Mouse (Mus musculus) mesoderm, embryonic 11.5 days (tissue): ENCODE measurements around the gene Foxl1.
A peak's percentile ranks its signal among the peaks of the same experiment; 100 is the strongest.

Experiments
- DNase-seq: peaks from one replicate; pipeline ENCODE4 v3.0.0-alpha.2; 2012; ENCODE audit warnings: low read depth, low spot score

The Foxl1 gene

DNA sequence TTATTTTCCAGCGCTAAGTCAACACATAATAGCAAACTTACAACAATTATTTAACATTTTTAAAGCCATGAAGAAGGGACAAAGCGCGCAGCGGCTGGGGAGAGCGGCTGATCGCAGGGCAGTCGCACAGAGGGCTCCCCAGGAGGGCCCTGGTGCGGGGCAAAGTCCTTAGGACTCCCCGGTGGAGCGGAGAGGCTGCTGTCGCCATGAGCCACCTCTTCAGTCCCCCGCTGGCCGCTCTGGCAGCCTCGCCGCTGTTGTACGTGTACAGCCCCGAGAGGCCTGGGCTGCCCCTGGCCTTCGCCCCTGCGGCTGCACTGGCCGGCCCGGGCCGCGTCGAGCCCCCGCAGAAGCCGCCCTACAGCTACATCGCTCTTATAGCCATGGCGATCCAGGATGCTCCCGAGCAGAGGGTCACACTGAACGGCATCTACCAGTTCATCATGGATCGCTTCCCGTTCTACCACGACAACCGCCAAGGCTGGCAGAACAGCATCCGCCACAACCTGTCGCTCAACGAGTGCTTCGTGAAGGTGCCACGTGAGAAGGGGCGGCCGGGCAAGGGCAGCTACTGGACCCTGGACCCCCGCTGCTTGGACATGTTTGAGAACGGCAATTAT, at the start of gene Foxl1:
Foxl1 (plus strand) TSS at position 185 of the 620 bp plus-strand sequence.
- no peak for DNase-seq

GRCm38 (mm10) chr8:121078721-121079120, 49.0 kb upstream of the Foxl1 start:
- no peak for DNase-seq

DNA sequence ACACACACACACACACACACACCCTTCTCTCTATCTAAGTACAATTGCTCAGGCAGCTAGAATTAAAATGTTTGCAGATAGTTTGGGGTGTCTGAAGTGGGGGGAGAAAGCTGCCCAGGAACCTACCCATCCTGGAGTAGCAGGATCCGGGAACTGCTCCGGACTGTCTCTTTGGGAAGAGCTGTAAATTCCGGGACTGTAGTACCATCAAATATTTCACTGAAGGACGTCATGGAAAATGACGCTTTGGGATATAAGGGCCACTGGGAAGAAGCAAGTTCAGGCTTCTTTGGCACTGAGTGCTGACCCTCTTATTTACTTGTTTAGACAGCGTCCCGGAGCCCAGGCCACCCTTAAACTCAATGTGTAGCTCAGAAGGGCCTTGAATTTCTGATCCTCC, 48.5 kb upstream of the Foxl1 start:
- DNase-seq: no peak

DNA sequence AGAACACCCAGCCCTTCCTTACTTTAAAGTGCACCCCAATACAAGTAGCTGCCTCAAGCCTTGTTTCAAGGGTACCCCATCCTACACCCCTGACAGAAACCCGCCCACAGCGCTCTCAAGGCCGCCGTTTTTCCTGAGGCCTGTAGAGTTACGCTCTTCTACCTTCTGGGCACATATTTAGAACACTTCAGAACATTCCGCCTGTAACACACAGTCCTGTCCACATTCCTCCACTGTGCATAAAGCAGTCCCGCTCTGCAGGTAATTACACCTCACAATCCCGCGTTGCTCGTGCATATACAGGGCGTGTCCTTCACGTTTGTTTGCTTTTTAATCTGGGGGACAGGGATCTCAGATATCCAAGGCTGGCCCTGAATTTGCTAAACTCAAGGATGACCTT, 47.8 kb upstream of the Foxl1 start:
- DNase-seq: no peak

DNA sequence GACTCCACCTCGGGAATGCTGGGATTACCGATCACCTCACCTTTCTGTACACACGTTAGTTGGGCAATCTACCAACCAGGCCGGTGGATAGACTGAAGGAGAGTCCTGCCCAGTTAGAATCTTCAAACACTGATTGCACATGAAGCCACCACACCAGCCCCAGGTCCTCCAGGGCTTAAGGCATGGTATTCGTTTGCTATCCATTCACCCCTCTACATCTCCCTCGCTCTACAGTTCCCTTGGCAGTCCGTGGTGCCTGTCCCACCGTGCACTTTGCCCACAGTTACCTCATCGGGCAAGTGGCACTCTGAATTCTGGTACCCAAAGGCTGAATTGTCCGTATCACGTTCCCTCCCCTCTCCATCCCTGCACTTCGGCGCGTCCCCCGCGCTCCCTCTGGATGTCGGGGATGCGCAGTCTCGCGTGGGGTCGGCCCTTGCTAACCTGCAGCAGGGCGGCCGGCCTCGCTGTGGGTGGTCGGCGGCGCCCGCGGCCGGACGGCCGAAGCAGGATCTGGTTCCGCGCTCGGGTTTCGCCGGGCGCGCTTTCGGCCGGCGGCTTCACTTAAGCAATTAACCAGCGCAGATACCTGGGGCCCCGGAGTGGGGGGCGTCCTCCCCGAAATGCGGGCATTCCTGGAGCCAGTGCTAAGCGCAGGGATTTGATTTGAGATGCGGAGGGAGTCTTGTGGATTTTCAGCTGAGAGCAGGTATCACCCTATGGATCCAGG, 47.2 kb upstream of the Foxl1 start:
- DNase-seq: no peak

DNA sequence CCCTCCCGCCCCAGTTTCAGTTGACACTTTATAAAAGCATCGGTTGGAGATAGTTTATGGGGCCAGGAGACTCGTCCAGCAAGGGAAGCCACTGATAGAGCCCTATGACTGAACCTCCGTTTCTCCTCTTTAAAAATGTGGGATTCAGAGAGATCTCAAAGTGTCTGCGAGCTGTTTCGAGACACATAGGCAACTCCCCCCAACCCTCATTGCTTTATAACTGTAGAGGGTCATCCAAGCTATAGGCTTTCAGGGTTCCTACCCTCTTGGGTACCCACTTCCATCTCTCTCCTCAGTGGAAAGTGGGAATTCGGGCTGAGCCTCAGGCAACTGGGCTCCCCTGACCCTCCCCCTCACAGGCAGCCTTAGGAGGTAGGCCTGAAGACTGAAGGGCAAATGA, 46.3 kb upstream of the Foxl1 start:
- no peak for DNase-seq

DNA sequence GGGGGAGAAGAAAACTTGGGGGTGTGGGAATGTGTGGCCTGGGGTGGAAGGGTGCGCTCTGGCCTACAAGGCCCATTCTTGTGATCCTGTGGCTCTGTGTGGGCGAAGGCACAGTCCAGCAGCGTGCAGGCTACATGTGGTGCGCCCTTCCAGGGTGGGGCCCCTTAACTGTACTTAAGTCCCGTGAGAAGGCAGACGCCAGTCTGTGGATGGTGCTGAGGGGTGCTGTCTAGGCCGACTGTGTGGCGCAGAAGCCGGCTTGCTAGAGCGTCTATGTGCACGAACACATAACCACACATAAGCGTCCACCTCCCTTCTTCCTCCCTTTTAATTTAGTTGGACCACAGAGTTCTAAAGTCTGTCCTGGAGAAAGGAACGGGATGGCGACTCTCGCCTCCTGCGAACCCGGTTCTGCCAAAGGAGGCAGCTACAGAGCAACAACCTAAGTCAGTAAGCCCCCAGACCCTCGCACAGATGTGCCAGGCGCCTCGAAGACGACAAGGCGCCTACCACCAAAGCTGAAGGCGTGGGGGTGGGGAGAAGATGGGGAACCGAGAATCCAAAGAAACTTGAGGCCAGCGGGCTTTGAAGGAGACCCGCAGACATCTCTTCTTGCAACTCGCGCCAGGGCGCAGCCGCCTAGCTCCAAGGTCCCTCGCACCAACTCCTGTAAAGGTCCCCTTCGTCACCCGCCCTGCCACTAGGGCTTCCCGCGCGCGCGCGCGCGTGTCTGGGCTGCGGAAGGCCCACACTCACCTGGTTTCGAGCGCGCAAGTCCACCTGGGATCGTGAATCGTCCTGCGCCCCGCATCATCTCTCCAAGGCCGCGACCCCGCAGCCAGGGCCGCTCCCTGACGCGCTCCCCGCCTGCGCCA, 45.3 kb upstream of the Foxl1 start:
- DNase-seq: no peak

DNA sequence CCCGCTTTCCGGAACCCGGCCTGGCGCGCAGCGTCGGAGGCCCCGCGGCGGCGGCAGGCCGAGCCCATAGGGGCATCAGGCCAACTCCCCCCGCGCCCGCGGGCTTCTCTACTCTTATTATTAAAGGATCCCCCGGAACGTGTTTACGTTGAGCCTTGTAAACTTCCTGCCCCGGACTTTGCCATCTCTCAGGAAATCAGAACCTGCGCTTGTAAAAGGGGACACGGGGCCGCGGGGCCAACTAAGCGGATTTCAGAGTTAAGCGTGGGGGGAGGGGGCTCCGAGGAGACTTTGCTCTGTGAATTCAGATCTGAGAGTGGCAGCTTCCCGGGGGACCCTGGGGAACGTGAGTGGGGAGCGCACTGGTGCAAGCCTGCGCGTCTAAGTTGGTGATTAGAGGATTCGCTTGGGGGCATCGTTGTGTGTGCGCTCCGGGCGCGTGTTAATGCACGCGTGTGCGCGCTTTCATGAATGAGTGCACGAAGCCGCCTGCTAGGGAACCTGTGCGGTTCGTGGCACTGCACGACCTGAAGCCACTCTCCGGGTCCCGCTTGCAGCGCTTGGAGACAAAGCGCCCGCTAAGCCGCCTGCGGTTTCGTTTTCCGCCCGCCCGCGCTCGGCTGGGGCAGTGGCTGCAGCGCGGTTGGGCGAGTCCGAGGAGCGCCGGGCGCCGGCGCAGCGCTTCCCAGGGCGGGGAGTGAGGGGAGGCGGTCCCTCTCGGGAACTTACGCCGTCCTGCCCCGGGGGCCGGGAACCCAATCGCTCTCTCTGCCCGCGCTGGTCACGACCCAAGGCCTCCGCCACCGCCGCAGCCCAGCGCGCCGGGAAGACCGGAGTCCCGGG, 44.4 kb upstream of the Foxl1 start:
- DNase-seq: peak; percentile 76

DNA sequence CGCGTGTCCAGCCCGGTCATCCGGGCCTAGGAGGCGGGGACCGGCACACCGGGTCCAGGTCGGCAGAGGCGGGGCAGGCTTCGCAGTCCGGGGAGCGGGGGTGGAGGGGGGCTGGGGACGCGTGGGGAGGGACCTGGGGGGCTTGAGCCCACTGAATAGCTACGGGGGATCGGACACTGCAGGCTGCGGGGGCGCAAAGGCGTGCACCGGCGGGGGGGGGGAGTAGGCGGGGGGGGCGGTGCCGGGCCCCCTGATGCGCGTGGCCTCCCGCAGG, 43.9 kb upstream of the Foxl1 start:
- no peak for DNase-seq

GRCm38 (mm10) chr8:121084210-121084951, 43.4 kb upstream of the Foxl1 start, which contains the start of gene Foxf1:
Gene Foxf1 (plus strand): TSS chr8:121084386.
- DNase-seq: no peak

DNA sequence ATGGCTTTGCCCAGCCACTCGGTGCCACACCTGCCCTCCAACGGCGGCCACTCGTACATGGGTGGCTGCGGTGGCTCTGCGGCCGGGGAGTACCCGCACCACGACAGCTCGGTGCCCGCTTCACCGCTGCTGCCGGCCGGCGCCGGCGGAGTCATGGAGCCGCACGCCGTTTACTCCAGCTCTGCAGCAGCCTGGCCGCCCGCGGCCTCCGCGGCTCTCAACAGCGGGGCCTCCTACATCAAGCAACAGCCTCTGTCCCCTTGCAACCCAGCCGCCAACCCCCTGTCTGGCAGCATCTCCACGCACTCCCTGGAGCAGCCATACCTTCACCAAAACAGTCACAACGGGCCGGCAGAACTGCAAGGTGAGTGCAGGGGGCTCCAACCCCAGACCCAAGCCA, 42.7 kb upstream of the Foxl1 start:
- DNase-seq: no peak

DNA sequence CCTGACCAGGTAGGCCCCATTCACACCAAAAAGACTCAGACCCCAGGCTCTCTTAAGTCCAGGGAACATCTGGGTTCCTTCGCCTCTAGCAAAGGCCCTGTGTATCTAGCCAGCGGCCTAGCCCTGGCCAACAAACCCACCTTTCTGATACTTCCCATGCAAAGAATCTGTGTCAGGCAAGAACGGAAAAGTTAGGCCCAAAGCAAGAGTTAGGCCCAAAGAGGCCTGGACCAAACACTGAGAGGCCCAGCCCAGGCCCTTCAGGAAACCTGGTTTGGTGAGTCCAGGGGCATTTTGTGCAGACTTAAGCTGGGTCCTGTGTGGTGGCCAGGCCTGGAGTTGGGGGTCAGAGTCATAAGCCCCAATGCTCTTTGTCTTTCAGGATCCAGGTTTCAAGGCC, 42.2 kb upstream of the Foxl1 start:
- no peak for DNase-seq

- no peak for DNase-seq
Observed at GRCm38 (mm10) chr8:121086004-121086900, 41.5 kb upstream of the Foxl1 start.

GRCm38 (mm10) chr8:121088281-121088680, 39.5 kb upstream of the Foxl1 start:
- DNase-seq: no peak

DNA sequence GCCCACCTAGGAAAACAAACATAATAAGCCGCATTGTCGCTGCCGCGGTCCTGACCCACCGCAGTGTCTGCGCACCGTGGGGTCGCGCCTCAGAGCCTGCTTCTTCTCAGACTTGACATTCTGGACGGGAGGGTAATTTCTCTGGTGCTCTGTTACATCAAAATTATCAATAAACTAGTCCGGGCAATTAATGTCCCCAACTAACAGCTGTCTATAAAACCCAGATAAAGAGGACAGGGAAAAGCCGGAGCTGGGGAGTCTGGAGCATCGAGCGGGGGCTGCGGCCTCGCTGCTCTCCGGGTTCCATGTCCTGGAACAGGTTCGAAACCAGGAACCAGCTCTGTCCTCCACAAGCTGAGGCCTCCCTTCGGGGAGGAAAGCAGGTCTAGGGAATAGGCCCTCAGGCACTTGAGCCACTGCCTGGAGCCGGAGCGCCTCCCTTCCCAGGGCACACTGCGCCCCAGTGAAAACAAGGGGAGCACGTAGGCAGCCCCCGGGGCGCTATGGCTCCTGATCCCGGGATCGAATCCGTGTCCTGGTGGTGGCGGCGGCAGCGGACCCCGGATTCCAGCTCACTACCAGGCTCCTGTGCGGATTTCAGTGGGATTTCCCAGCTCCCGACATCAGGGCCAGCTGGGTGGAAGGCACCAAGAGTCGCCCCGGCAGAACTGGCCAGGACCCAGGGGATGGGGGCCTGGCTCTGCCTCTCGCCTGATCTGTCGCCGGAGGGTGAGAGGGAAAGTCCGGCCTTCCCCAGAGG, 38.7 kb upstream of the Foxl1 start:
- DNase-seq: no peak

DNA sequence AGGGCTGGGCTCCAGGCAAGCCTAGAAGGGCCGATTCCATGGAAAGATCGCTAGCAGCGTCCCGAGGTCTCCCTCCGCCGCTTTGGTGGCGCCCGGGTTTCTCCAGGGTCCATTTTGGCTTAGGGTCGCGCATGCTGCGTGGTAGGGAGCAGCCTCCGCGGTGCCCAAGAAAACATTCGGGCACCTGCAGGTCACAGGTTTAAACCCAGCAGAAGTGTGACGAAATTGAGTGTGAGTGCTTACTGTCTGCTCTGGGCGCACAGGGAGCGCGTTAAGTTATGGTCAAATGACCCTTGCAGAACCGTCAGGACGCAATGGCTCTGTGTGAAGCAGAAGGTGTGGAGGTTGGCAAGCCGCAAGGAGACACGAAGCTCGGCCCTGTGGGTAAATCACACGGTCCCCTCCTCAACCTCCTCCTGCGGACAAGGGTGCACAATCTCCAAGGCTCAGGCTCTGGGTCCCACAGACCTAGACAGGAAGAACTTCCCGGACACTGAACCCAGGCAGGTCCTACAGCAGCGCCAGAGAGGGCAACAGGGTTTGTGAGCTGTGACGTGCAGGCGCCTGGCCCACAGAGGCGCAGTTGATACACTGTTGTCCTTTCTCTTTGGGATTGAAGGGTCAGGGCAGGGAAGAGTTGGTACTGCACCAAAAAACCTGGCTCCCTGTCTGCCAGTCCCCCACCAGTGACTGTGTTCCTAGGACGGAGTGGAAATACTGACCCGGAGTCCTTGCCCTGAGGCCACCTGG, 37.9 kb upstream of the Foxl1 start:
- no peak for DNase-seq

DNA sequence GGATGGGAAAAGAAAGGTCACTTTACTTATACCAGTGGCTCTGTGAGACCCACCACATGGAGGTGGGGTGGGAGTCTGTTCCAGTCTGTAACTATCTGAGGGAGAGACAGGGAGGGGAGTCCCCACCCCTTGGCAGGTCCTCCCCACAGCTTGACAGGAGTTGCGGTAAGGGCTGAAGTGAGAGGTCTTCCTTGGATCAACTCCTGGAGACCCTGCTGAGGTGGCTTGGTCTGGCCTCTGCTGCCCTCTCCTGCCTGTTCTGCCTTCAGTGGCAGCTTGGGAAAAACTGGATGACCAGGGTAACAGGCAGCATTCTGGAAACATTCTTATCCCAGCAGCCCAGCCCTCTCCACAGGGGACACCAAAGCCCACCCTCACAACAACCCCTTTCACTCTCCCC, 37.0 kb upstream of the Foxl1 start:
- DNase-seq: no peak

DNA sequence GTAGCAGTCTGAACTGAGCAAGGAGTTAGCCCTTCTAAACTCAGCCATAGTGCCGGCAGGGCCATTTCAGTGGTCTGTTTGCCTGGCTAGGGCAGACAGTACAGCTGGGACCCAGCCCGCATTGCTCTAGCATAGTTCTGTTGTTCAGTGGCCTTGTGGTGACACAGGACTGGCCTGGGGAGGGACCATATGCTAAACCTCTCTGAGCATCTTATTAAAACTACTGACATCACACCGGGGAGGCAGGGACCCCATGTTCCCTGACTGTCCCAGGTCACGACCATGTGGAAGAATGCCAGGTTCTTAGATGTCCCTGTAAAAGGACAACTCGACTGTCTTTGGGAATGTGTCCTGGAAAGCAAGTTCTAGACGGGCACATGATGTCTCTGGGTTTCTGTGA, 35.6 kb upstream of the Foxl1 start:
- DNase-seq: no peak

GRCm38 (mm10) chr8:121092627-121093026, 35.1 kb upstream of the Foxl1 start:
- peak; percentile 91 for DNase-seq
